Mouse (Mus musculus) kidney, adult 2 months (tissue): Measurements from ENCODE around the gene Plod1.

Experiments used
- CTCF ChIP-seq: fragments of 200-500 bp; conservative IDR thresholded peaks from 2 replicates; pipeline ENCODE4 v1.5.1; 2011; ENCODE audit warnings: low read depth, mild to moderate bottlenecking, control low read depth, low read length, moderate library complexity, mixed read lengths; ENCODE audit not compliant: insufficient read depth, insufficient read length
- POLR2A ChIP-seq: fragments of 200-500 bp; IDR thresholded peaks from one replicate; pipeline ENCODE4 v1.6.1; 2011; ENCODE audit warnings: low read depth, low read length, control low read depth

DNA sequence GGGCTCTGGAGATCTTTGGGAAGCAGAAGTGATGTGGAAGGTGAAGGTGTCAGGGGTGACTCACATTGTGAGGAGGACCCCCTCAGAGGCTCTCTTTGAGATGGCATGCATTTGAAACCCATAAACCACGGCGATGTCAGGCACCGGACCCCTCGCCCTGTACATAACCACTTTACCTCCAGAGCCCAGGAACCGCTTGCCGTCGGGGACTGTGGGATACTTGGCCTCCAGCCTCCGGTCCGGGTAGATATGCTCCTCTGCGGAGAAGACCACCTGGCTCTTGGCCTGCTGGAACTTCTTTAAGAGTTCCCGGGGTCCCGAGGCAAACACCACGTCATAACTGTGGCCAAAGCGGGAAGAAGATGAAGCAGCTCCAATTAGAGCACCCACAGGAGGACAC lies 5.6 kb downstream of the Plod1 start:
- TF ChIP-seq POLR2A (no peak), CTCF (no peak)
